Mouse (Mus musculus): ENCODE measurements around the gene Arhgap18.

Arhgap18 gene

DNA sequence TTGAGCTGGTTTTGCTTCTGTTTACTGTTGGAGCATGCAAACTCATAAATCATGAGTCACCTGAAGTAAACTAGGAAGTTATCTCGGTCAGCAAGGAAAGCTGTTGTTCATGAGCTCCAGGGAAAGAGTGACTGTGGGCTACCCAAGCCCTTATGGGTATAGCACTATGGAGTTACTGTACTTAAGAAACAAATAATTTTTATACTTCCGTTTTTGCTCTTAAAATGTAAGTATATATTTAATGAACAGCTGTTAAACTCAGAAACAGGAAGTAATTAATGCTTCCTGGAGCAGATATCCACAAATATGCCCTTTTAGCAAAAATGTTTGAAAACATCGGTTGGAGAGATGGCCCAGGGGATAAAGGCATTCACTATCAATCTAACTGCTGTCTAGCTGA lies 27.4 kb downstream of the Arhgap18 start:
- DNase-seq (ENCODE audit: low read depth) = no peak

GRCm38 (mm10) chr10:26789680-26790079 lies 36.5 kb downstream of the Arhgap18 start:
- no peak for DNase-seq (ENCODE audit: low read depth)

GRCm38 (mm10) chr10:26791810-26792209 lies 38.6 kb downstream of the Arhgap18 start:
- DNase-seq (ENCODE audit: low read depth) = no peak

GRCm38 (mm10) chr10:26793013-26793412 lies 39.8 kb downstream of the Arhgap18 start:
- DNase-seq (ENCODE audit: low read depth) = no peak

DNA sequence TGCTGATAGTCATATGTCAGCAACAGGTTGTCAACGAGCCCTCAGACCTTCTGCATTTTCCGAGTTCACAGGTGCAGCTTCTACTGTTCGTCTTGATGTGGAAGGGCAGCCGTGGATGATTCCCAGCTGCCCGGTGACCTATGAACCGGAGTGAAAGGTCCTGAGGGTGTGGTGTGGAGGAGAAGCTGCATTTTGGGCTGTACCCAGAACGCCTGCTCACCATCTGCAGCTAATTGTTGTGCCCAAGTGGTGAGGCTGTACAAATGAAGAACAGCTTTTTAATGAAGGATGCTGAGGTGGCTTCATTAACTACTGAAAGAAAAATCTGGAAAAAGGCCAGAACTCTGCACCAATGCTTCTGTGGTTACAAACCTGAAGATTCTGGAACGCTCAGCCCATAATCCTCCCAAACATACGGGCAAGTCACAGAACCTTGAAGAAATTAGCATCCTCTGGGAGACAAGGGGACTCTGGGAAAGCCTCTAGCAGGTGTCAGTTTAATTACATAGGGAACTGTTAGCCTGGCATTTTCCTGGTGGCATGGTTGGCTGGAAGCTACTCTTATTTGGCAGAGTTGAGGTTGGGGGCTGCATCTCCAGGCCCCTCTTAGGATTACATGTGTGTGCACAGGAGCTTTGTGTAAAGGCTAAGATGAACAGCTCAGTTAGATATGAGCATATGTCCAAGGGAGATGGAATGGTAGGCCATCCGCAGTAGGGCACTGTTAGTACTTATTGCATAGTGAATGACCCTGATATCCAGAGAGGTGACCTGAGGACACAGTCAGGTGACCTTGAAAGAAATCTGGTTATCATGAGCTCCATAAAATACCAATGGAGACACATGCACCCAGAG lies 43.4 kb downstream of the Arhgap18 start:
- no peak for DNase-seq (ENCODE audit: low read depth)

GRCm38 (mm10) chr10:26797287-26797672 lies 44.1 kb downstream of the Arhgap18 start:
- DNase-seq (ENCODE audit: low read depth) = no peak

DNA sequence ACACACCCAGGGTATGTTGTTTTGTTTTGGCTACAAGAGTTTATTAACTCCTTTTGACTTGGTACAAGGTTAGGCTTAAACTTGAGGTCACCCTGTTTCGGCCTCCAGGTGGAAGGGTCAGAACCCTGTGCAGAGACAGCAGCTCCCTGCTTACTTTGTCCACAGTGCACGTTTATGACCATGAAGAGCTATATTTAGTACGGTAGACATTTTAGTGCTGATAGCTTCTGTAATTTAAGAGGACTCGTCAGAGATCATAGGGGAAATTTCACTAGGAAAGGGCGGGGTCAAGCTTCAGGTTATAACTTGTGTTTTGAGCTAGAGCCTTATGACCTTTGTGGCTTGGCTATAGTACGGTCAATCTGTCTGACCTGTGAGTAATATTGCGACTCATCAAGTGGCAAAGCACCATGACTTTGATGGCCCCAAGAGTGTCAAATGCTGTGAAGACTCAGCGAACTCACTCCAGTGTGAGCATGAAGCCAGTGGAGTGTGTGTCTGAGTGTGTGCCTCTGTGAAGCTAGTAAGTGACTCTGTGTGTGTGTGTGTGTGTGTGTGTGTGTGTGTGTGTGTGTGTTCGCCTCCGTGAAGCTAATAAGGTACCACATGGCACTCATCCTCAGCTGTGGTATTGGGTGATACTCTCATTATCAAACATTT lies 45.7 kb downstream of the Arhgap18 start:
- DNase-seq (ENCODE audit: low read depth) = peak; percentile 46

DNA sequence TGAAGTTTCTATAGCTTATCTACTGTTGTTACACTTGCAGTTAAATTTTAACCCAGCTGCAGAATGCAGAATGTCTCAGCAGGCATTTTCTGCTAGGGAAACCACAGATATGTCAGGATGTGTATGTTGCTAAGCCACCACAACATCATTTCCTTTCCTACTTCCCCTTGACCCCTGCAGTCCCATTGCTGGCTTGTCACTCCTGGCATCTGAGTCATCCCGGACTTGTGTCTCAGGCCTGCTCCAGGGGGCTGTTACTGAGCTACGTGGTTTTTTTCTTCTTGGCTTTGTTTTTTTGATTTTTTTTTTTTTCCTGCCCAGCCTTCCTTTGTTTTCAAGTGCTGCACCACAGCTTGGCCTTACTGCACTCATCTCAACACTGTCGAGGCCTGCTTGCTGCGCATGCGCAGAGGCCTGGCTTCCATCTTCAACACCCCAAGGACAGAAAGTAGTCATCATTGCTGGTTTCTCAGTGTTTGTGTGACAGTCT lies 46.4 kb downstream of the Arhgap18 start:
- peak; percentile 78 for DNase-seq (ENCODE audit: low read depth)

- no peak for DNase-seq (ENCODE audit: low read depth)
Measured at GRCm38 (mm10) chr10:26804351-26804983, 51.2 kb downstream of the Arhgap18 start.

- DNase-seq (ENCODE audit: low read depth) = no peak
Measured at GRCm38 (mm10) chr10:26805007-26805406, 51.8 kb downstream of the Arhgap18 start.

DNA sequence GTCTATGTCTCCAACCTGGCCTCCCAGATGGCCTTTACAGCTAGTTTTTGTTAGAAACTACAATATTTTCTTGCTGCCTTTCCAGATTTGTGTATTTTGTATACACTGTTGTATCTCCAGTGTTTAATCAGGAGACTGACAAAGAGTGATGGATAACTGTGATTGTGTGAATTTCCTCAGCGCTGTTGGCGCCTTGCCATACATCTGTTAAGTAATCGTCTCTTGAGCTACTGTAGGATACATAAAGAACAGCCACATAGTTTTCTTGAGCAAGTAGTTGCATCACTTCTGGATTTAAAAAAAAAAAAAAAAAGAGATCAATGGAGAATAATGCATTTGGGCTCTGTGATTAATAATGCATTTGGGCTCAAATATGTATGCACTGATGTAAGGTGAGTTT lies 52.9 kb downstream of the Arhgap18 start:
- DNase-seq (ENCODE audit: low read depth) = no peak

DNA sequence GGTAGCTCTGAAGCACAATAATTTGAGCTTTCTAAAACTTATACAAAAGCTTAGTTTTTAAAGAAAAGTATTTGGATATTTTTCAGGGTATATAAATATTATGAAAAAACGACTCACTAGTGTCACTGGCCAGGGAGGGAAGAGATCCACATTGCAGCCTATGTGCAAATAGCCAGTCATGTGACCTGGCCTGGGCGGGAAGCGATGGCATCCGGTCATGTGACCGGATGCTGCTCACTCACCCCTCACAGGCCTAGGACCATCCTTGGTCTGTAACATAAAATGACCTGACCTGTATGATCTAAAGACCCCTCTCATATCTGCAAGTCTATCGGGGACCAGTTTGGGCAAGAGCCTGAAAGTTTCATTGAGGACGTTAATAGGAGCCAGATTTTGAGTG lies 56.8 kb downstream of the Arhgap18 start:
- no peak for DNase-seq (ENCODE audit: low read depth)

DNA sequence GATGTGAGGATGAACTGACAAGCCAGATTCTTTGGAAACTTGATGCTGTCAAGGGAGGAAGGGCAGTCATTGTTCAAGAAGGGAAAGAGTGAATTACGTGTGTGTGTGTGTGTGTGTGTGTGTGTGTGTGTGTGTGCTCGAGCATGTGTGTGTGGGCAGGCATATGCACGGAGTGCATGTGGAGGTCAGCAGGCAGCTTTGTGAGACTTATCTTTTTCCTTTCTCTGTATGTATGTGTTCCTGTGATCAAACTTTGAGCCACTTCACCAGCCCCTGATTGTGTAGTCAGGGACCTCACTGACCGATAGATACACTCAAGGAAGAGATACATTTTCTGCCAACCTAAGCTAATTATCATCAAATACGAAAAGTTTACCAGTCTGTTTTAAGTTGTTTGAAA lies 57.6 kb downstream of the Arhgap18 start:
- no peak for DNase-seq (ENCODE audit: low read depth)

- no peak for DNase-seq (ENCODE audit: low read depth)
Measured at GRCm38 (mm10) chr10:26811342-26811741, 58.1 kb downstream of the Arhgap18 start.

GRCm38 (mm10) chr10:26815646-26816045 lies 62.4 kb downstream of the Arhgap18 start:
- no peak for DNase-seq (ENCODE audit: low read depth)

- no peak for DNase-seq (ENCODE audit: low read depth)
Measured at GRCm38 (mm10) chr10:26820326-26820725, 67.1 kb downstream of the Arhgap18 start.

GRCm38 (mm10) chr10:26820936-26821335 lies 67.7 kb downstream of the Arhgap18 start:
- no peak for DNase-seq (ENCODE audit: low read depth)

DNA sequence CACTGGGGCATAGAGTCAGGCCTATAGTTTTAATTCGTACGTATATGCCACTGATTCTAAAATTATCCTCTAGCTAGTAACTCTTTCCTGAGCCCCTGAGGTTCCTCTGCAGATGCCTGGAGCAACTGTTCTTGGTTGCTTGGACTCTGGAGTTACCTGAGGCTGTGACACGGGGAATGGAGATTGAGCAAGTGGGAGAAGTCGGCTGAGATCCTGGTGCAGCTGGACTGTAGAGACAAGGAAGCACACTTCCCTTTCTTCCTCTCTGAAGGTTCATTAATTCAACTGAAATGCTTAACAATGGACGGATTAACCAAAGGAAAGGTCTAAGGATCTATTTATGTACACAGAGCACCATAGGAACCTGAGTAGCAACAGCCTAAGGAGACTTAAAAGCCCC lies 70.8 kb downstream of the Arhgap18 start:
- no peak for DNase-seq (ENCODE audit: low read depth)

GRCm38 (mm10) chr10:26825246-26825889 lies 72.1 kb downstream of the Arhgap18 start:
- no peak for DNase-seq (ENCODE audit: low read depth)

DNA sequence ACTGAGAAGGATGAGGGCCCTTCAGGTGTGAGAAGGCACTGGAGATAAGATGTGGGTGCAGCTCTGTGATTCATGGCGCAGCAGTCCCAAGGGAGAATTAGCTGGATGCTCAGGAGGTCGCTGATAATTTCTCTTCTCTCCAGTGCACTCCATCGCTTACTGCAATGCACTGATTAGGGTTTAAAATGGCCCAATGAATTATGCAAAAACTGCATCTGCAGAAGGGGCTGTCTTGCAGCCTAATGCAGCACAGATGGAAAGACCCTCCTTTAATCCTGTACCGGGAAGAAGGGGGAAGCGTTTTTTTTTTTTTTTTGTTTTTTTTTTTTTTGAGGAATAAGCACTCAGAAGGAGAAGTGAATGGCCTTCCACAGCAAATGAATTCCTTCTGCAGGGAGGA lies 74.1 kb downstream of the Arhgap18 start:
- no peak for DNase-seq (ENCODE audit: low read depth)

- DNase-seq (ENCODE audit: low read depth) = peak; percentile 14
Measured at GRCm38 (mm10) chr10:26828412-26829137, 75.4 kb downstream of the Arhgap18 start.

DNA sequence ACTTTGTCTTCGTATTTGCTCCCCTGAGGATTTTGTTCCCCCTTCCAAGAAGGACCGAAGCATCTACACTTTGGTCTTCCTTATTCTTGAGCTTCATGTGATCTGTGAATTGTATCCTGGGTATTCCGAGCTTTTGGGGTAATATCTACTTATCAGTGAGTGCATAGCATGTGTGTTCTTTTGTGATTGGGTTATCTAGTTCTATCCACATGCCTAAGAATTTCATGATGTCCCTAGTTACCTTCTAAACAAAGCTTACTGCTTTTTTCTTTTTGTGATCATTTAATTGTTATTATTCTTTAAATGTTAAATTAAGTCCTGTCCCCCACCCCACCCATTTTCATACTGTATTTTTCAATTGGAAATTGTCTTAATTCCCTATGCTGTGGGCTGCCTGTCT lies 78.8 kb downstream of the Arhgap18 start:
- DNase-seq (ENCODE audit: low read depth) = no peak
